Mouse (Mus musculus) MEL (cell line): ENCODE measurements around the gene Thoc7.

Source experiments
- CTCF ChIP-seq, 3 experiments: IDR thresholded peaks in 2 of 3; conservative IDR thresholded peaks in 1 of 3; 2 replicates each; pipeline ENCODE4 v1.5.1; 2011 to 2012; ENCODE audit warnings: low read length in 3 of 3, low read depth in 2 of 3, mild to moderate bottlenecking in 2 of 3, improper control_type of control experiment in 1 of 3, inconsistent platforms in 1 of 3, mixed read lengths in 1 of 3, moderate library complexity in 1 of 3; ENCODE audit not compliant: control insufficient read depth in 1 of 3, insufficient read depth in 1 of 3, poor library complexity in 1 of 3, severe bottlenecking in 1 of 3
- EP300 ChIP-seq, 2 experiments: IDR thresholded peaks; 2 replicates each; pipeline ENCODE4 v1.6.1; 2011; ENCODE audit warnings: improper control_type of control experiment in 2 of 2, low read length in 2 of 2, low read depth in 1 of 2, mild to moderate bottlenecking in 1 of 2
- JUND ChIP-seq: IDR thresholded peaks from 2 replicates; pipeline ENCODE4 v1.6.1; 2011; ENCODE audit warnings: low read depth, mild to moderate bottlenecking, improper control_type of control experiment, low read length
- POLR2A ChIP-seq, 2 experiments: IDR thresholded peaks; 2 replicates each; pipeline ENCODE4 v1.6.1; 2011 to 2012; ENCODE audit warnings: low read length in 2 of 2, mild to moderate bottlenecking in 2 of 2, control low read depth in 1 of 2, improper control_type of control experiment in 1 of 2, low read depth in 1 of 2, moderate library complexity in 1 of 2; ENCODE audit not compliant: control insufficient read depth in 1 of 2, insufficient read depth in 1 of 2, poor library complexity in 1 of 2

GRCm38 (mm10) chr14:13914387-13915082 lies 47.1 kb downstream of the Thoc7 start, which contains the start of gene Gm281:
- TF ChIP-seq JUND (no peak), EP300 (IDR thresholded peaks at IDR 0.05; ENCODE audit: low read depth in 1 of 2, low read length in 2 of 2) (no peak), CTCF (IDR thresholded peaks at IDR 0.05 in 2 of 3, conservative IDR thresholded peaks at IDR 0.05 in 1 of 3; ENCODE audit: control insufficient read depth in 1 of 3, insufficient read depth in 1 of 3, low read depth in 2 of 3, low read length in 3 of 3, poor library complexity in 1 of 3, severe bottlenecking in 1 of 3) (no peak), POLR2A (IDR thresholded peaks at IDR 0.05; ENCODE audit: control insufficient read depth in 1 of 2, insufficient read depth in 1 of 2, low read depth in 1 of 2, low read length in 2 of 2, poor library complexity in 1 of 2) (no peak)
